In the genomic region with DNA sequence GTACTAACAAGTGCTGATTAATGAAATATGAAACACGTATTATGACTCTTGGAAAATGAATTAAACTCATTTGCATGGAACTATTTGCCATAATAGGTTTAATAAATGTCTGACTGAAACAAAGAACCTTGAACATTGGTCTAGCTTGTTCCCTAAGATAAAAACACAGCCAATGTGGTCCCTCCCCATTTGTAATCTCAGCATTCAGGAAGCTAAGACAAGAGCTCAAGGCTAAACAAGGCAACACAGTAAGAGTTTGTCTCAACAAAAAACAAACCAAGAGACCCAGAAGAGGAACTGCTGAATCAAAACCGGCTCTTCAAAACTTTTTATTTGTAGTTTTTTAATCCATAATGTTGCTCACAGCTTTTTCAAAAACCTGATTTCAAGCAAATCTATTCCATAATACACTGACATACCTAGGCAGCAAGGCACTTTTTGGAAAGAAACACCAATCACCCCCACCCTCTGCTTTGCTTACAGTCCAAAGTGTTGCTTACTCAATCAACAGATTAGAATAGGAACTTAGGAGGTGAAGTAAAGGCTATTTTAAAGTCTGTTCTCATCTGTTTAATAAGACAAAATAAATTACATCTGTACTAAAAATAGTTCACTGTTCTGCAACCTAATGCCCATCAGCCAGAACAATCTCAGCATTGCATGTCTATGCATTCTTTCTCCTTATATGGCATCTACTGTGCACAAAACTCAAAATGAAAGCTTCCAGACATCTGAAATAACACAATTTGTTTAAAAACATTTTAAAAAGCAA, we compare ENCODE assay signal across 10 mouse cellular contexts.
DNase-seq lines count a peak whose midpoint lies in the region; ATAC-seq lines count a peak whose summit lies in the region.
"Had no signal": no experiment of that assay in that cellular context is flagged by ENCODE, and none has a peak within 500 bp of the region (broad histone marks: within the 10 kb centered on the region; RNA-seq: fewer than 3 reads in every experiment).

No protein-coding gene starts in this region.

- DNase-seq in heart, adult 8-10 months (ENCODE audit: low spot score): peak; percentile 32
- DNase-seq in heart, postnatal 4 days: no peak
- no peak for DNase-seq in lung, postnatal 14 days
- DNase-seq in thymus, postnatal 36 days: no peak
- DNase-seq in urinary bladder, adult 2 months (ENCODE audit: low spot score): no peak
- DNase-seq: kidney, adult 11 months had no signal

- no peak overlapping the region for H3K4me3 ChIP-seq in lung, embryonic 15.5 days
- H3K4me3 ChIP-seq in heart, embryonic 14.5 days (ENCODE audit: control insufficient read depth in 1 of 2, insufficient read depth in 1 of 2, low read depth in 1 of 2, low read length in 2 of 2): peak overlapping the region; percentile 33 to 46; a peak in 3 of 4 replicates
- no peak overlapping the region for H3K4me3 ChIP-seq in stomach, embryonic 15.5 days (replicated peaks)
- H3K4me3 ChIP-seq: forebrain, embryonic 12.5 days had no signal

- 80% methylated on average over 2 of the region's 2 CpGs for WGBS in lung, embryonic 15.5 days
- WGBS in heart, embryonic 14.5 days: 47% methylated on average over 2 of the region's 2 CpGs
- 77% methylated on average over 2 of the region's 2 CpGs for WGBS in stomach, embryonic 15.5 days

- H3K9ac ChIP-seq in lung, embryonic 15.5 days: no peak overlapping the region
- peak overlapping the region; percentile 81 for H3K9ac ChIP-seq in heart, embryonic 14.5 days (ENCODE audit: low read length)
- no peak overlapping the region for H3K9ac ChIP-seq in stomach, embryonic 15.5 days
- H3K9ac ChIP-seq: forebrain, embryonic 12.5 days had no signal

- H3K36me3 ChIP-seq in lung, embryonic 15.5 days: peaks cover 7% of the 10 kb centered on the region; the same call in 1 of the 2 replicates
- peaks cover 27% of the 10 kb centered on the region for H3K36me3 ChIP-seq in heart, embryonic 14.5 days (ENCODE audit: control insufficient read depth, insufficient read depth, low read length)
- no peaks in the 10 kb centered on the region for H3K36me3 ChIP-seq in stomach, embryonic 15.5 days

- ATAC-seq in lung, embryonic 15.5 days (ENCODE audit: borderline replicate concordance, extremely low read depth, low FRiP score, low TSS enrichment): peak; percentile 62; the same call in 1 of the 2 replicates
- 0 out of 2 replicates have a peak, but pooled peaks have one; percentile 70 for ATAC-seq in heart, embryonic 14.5 days (ENCODE audit: insufficient number of reproducible peaks, insufficient read depth, low FRiP score, low read depth)
- peak; percentile 65; the same call in 1 of the 2 replicates for ATAC-seq in stomach, embryonic 15.5 days (ENCODE audit: insufficient read depth, low FRiP score, low read depth)

- no peaks in the 10 kb centered on the region for H3K4me1 ChIP-seq in lung, embryonic 15.5 days
- H3K4me1 ChIP-seq in heart, embryonic 14.5 days (ENCODE audit: control insufficient read depth in 2 of 2, insufficient read depth in 2 of 2, low read length in 2 of 2): peaks cover 0 to 24% of the 10 kb centered on the region in 2 experiments; a peak in 3 of 4 replicates
- H3K4me1 ChIP-seq in stomach, embryonic 15.5 days: no peaks in the 10 kb centered on the region
- H3K4me1 ChIP-seq: forebrain, embryonic 12.5 days had no signal

- H3K4me2 ChIP-seq in lung, embryonic 15.5 days: no peak overlapping the region
- H3K4me2 ChIP-seq in heart, embryonic 14.5 days (ENCODE audit: low read length): peak overlapping the region; percentile 66
- no peak overlapping the region for H3K4me2 ChIP-seq in stomach, embryonic 15.5 days
- H3K4me2 ChIP-seq: forebrain, embryonic 12.5 days had no signal

- peak overlapping the region; percentile 55 for H3K27ac ChIP-seq in lung, embryonic 15.5 days
- peak overlapping the region; percentile 83 to 87 for H3K27ac ChIP-seq in heart, embryonic 14.5 days (replicated peaks in 1 of 2; ENCODE audit: control insufficient read depth in 1 of 2, insufficient read depth in 1 of 2, low read depth in 2 of 2, low read length in 2 of 2)
- peak overlapping the region; percentile 81 for H3K27ac ChIP-seq in stomach, embryonic 15.5 days
- H3K27ac ChIP-seq: forebrain, embryonic 12.5 days had no signal

- no peaks in the 10 kb centered on the region for H3K9me3 ChIP-seq in lung, embryonic 15.5 days
- H3K9me3 ChIP-seq in heart, embryonic 14.5 days (ENCODE audit: control insufficient read depth, low read length): no peaks in the 10 kb centered on the region
- no peaks in the 10 kb centered on the region for H3K9me3 ChIP-seq in stomach, embryonic 15.5 days
- H3K9me3 ChIP-seq: forebrain, embryonic 12.5 days had no signal

- no peaks in the 10 kb centered on the region for H3K27me3 ChIP-seq in lung, embryonic 15.5 days
- H3K27me3 ChIP-seq in heart, embryonic 14.5 days (ENCODE audit: control insufficient read depth, insufficient read depth, low read length): no peaks in the 10 kb centered on the region
- no peaks in the 10 kb centered on the region for H3K27me3 ChIP-seq in stomach, embryonic 15.5 days (replicated peaks)
- H3K27me3 ChIP-seq: forebrain, embryonic 12.5 days had no signal

Comparison
In these comparisons a context has a peak if more than half of its experiments do, and no peak if none do; other contexts are left out.
1. H3K4me3 ChIP-seq: peak in heart, embryonic 14.5 days (2 of 2); none in lung, embryonic 15.5 days (single experiment) and stomach, embryonic 15.5 days (single experiment).
2. Peak in every context shown above with its lines, with median percentiles within 50 percentile points of each other: ATAC-seq and H3K27ac ChIP-seq.